Mouse (Mus musculus) neural tube, embryonic 15.5 days (tissue): ENCODE measurements around the gene Cdk5rap1. TPM values are rescaled to one million over a fixed set of nuclear protein-coding genes. Genes with fewer than 3 reads are reported as not detected.
A peak's percentile ranks its signal among the peaks of the same experiment; 100 is the strongest.
"Not testable (repeated sequence)": the region's sequence is repeated elsewhere in the genome, so short reads cannot be mapped to it uniquely, and the experiment has no call there.

Experiments used
- ATAC-seq: fragments of 200-750 bp; cut with Nextera tagmentation; 2 replicates; pipeline ENCODE4 v1.8.0; 2017; ENCODE audit warnings: mild to moderate bottlenecking, moderate TSS enrichment, moderate library complexity; ENCODE audit not compliant: low FRiP score
- H3K27ac ChIP-seq: fragments of 300-500 bp; sonication (generic); replicated peaks from 2 replicates; pipeline ENCODE4 v1.5.1; 2015; ENCODE audit warnings: mild to moderate bottlenecking, inconsistent platforms
- H3K27me3 ChIP-seq: fragments of 300-500 bp; sonication (generic); replicated peaks from 2 replicates; pipeline ENCODE4 v1.6.1; 2015; ENCODE audit warnings: inconsistent platforms
- H3K36me3 ChIP-seq: fragments of 300-500 bp; sonication (generic); 2 replicates; pipeline ENCODE4 v1.6.1; 2015; ENCODE audit warnings: inconsistent platforms
- H3K4me1 ChIP-seq: fragments of 300-500 bp; sonication (generic); 2 replicates; pipeline ENCODE4 v1.6.1; 2015; ENCODE audit warnings: inconsistent platforms
- H3K4me2 ChIP-seq: fragments of 300-500 bp; sonication (generic); 2 replicates; pipeline ENCODE4 v1.6.1; 2015; ENCODE audit warnings: inconsistent platforms, mild to moderate bottlenecking, moderate library complexity
- H3K4me3 ChIP-seq: fragments of 300-500 bp; sonication (generic); replicated peaks from 2 replicates; pipeline ENCODE4 v1.5.1; 2015; ENCODE audit warnings: mild to moderate bottlenecking, inconsistent platforms
- H3K9ac ChIP-seq: fragments of 300-500 bp; sonication (generic); replicated peaks from 2 replicates; pipeline ENCODE4 v1.6.1; 2015; ENCODE audit warnings: mild to moderate bottlenecking, inconsistent platforms
- H3K9me3 ChIP-seq: fragments of 300-500 bp; sonication (generic); replicated peaks from 2 replicates; pipeline ENCODE4 v1.6.1; 2016; ENCODE audit warnings: inconsistent platforms
- WGBS: fragments of 180-500 bp; shearing (Covaris S2); methylation state at CpG from one replicate; pipeline ENCODE4 v1.1.7; 2015; ENCODE audit warnings: mixed read lengths; 5-methylcytosine and 5-hydroxymethylcytosine counted together
- polyA plus RNA-seq: library from polyadenylated mRNA; unstranded; fragments of >200 nt; fragmentation: Nextera tagmentation; extraction: Ambion mirVana; gene quantifications from 2 replicates; pipeline ENCODE4 v1.2.1, GENCODE M21; 2015

Gene Cdk5rap1
- polyA plus RNA-seq, 1 experiment from 2014 or later: 13.7 TPM

DNA sequence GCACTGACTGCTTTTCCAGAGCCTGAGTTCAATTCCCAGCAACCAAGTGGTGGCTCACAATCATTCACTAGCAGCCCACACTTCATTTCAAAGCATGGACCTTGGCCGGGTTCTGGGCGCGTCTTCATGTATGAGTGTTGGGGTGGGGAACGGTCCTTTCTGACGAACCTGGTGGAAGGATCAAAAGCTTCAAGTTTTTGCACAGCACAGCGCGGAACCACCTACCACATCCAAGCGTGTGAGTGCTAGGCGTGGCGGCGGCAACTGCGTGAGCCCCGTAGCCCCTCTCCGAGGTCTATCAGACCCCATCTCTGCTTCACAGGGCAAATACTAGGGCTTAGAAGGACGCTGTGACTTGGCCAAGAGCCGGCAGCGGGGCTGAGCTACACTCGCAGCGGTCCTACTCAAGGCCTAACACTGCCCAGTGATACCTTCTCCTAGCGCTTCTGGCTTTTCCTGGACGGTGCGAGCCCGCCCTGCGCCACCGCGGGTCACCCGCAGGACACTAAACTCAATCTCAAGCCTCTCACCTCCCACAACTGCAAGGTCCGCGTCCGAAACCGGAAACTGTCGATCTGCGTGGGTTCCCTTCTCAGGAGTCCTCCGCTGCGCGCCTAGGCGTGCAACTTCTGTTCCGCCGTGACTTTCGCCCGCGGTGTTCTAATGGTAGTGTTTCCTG lies 520 bp downstream of the Cdk5rap1 start:
- Histone ChIP-seq H3K27ac (peak overlapping the region; percentile 90), H3K9me3 (no peaks in the 10 kb centered on the region), H3K4me2 (peak overlapping the region; percentile 75), H3K36me3 (peaks cover 17% of the 10 kb centered on the region; the same call in 1 of the 2 replicates), H3K27me3 (no peaks in the 10 kb centered on the region), H3K4me1 (peaks cover 10% of the 10 kb centered on the region), H3K4me3 (peak overlapping the region; percentile 92), H3K9ac (peak overlapping the region; percentile 80)
- peak; percentile 92 for ATAC-seq
- under 1% methylated on average over 42 of the region's 42 CpGs for WGBS

- Histone ChIP-seq H3K9ac (no peak overlapping the region), H3K4me3 (no peak overlapping the region), H3K27ac (no peak overlapping the region), H3K4me1 (peaks cover 4% of the 10 kb centered on the region; the same call in 1 of the 2 replicates), H3K9me3 (no peaks in the 10 kb centered on the region), H3K27me3 (no peaks in the 10 kb centered on the region), H3K36me3 (peaks cover 53% of the 10 kb centered on the region), H3K4me2 (no peak overlapping the region)
- no peak for ATAC-seq
- WGBS: 98% methylated on average over 1 of the region's 1 CpGs
Measured at GRCm38 (mm10) chr2:154367510-154367909, 5.3 kb downstream of the Cdk5rap1 start.

- peak overlapping the region; percentile 30 for H3K4me3 ChIP-seq
- not testable (repeated sequence) for H3K27ac ChIP-seq, H3K27me3 ChIP-seq, H3K9ac ChIP-seq, H3K9me3 ChIP-seq, H3K4me1 ChIP-seq
- WGBS: 79% methylated on average over 16 of the region's 19 CpGs
- H3K4me2 ChIP-seq: peak overlapping the region; percentile 40
- H3K36me3 ChIP-seq: peaks cover 22% of the 10 kb centered on the region
- 0 out of 2 replicates have a peak, but pooled peaks have one; percentile 17 for ATAC-seq
Measured at GRCm38 (mm10) chr2:154354000-154354425, 18.8 kb downstream of the Cdk5rap1 start.

DNA sequence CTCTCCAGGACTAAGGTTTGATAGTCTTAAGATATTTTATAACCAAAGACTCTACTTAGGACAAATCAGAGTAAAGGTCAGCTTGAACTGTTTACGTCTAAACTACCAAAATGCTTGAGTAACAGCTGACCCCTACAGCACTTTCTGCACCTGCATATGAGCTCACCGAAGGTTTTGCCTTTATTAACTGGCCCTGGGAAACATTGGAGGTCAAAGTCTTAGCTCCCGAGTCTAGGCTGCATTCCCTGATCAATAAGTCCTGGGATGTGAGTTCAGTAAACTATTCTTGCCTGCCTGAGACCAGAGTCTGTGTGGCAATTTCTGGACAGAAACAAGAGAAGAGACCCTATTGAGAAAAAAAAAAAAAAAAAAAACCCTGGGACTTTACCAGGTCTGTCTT lies 24.7 kb downstream of the Cdk5rap1 start:
- no peak for ATAC-seq
- Histone ChIP-seq H3K27me3 (no peaks in the 10 kb centered on the region), H3K4me3 (no peak overlapping the region), H3K4me2 (no peak overlapping the region), H3K9me3 (no peaks in the 10 kb centered on the region), H3K27ac (no peak overlapping the region), H3K36me3 (peaks cover 45% of the 10 kb centered on the region), H3K4me1 (no peaks in the 10 kb centered on the region), H3K9ac (no peak overlapping the region)
- 94% methylated on average over 3 of the region's 3 CpGs for WGBS

DNA sequence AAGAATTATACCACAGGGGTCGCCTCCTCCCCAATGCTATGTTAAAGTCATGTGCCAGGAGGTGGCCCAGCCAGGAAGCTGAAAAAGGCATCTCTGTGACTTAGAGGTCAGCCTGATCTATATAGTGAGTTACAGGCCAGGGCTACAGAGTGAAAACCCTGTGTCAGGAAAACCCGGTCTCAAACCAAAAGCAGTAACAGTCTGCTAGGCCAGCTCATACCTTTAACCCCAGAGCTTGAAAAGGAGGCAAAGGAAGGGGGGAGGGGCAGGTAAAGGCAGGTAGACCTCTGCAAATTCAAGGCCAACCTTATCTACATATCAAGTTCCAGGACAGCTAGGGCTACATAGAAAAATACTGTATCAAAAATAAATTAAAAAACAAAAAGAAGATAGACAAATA lies 33.5 kb downstream of the Cdk5rap1 start:
- H3K9ac ChIP-seq: no peak overlapping the region
- no peak for ATAC-seq
- H3K9me3 ChIP-seq: no peaks in the 10 kb centered on the region
- H3K27me3 ChIP-seq: no peaks in the 10 kb centered on the region
- H3K36me3 ChIP-seq: peaks cover 33% of the 10 kb centered on the region
- H3K4me3 ChIP-seq: no peak overlapping the region
- no peak overlapping the region for H3K27ac ChIP-seq
- WGBS: 73% methylated on average over 2 of the region's 2 CpGs
- H3K4me2 ChIP-seq: no peak overlapping the region
- H3K4me1 ChIP-seq: no peaks in the 10 kb centered on the region

DNA sequence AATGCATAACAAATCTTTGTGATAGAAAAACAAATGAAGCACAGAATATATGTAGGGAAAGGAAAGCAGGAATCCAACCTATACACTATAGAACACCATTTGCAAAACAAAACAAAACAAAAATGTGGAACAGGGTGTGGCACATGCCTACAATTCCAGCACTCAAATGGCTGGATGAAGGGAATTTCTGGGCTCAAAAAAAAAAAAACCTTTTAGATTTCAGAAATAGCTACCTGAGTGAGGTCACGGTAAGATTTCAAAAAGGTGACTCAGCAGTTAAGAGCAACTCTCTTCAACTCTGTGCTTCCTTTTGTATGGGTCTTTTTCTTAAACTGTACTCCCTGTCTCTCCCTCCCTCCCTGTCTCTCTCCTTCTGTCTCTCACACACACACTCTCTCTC lies 34.6 kb downstream of the Cdk5rap1 start:
- H3K9ac ChIP-seq: no peak overlapping the region
- no peak overlapping the region for H3K27ac ChIP-seq
- H3K4me1 ChIP-seq: no peaks in the 10 kb centered on the region
- no peaks in the 10 kb centered on the region for H3K27me3 ChIP-seq
- H3K4me2 ChIP-seq: no peak overlapping the region
- WGBS: 95% methylated on average over 1 of the region's 1 CpGs
- ATAC-seq: no peak
- H3K36me3 ChIP-seq: peaks cover 33% of the 10 kb centered on the region
- H3K4me3 ChIP-seq: no peak overlapping the region
- no peaks in the 10 kb centered on the region for H3K9me3 ChIP-seq

GRCm38 (mm10) chr2:154335572-154335971 lies 37.2 kb downstream of the Cdk5rap1 start:
- Histone ChIP-seq H3K9me3 (no peaks in the 10 kb centered on the region), H3K36me3 (peaks cover 11% of the 10 kb centered on the region), H3K4me2 (no peak overlapping the region), H3K9ac (no peak overlapping the region), H3K27ac (no peak overlapping the region), H3K4me3 (no peak overlapping the region), H3K4me1 (no peaks in the 10 kb centered on the region), H3K27me3 (no peaks in the 10 kb centered on the region)
- WGBS: 92% methylated on average over 4 of the region's 4 CpGs
- ATAC-seq: no peak

DNA sequence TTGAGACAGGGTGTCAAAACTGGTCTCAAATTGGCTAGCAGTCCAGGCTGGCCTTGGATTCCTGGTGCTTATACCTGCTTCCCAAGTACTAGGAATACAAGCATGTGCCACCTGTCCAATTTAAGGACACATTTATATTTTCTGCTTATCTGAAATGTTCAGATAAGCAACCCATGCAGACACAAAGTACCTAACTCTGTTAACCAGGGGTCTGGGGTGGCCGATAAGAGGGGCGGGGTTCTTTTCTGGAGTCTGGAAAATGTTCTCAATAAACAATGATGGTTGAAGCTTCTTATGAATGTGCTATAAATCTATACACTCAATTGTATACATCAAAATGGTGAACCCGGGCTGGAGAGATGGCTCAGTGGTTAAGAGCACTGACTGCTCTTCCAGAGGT lies 46.0 kb downstream of the Cdk5rap1 start:
- Histone ChIP-seq H3K27ac (no peak overlapping the region), H3K9me3 (no peaks in the 10 kb centered on the region), H3K4me3 (no peak overlapping the region), H3K36me3 (no peaks in the 10 kb centered on the region), H3K4me1 (no peaks in the 10 kb centered on the region), H3K9ac (no peak overlapping the region), H3K27me3 (no peaks in the 10 kb centered on the region), H3K4me2 (no peak overlapping the region)
- no peak for ATAC-seq
- WGBS: 90% methylated on average over 3 of the region's 3 CpGs

- H3K4me3 ChIP-seq, H3K36me3 ChIP-seq, H3K4me2 ChIP-seq, H3K4me1 ChIP-seq, H3K27ac ChIP-seq, H3K9ac ChIP-seq, H3K27me3 ChIP-seq, H3K9me3 ChIP-seq, ATAC-seq: not testable (repeated sequence)
- 83% methylated on average over 5 of the region's 5 CpGs for WGBS
Measured at GRCm38 (mm10) chr2:154313771-154314170, 59.0 kb downstream of the Cdk5rap1 start.

- not testable (repeated sequence) for H3K4me2 ChIP-seq, H3K9ac ChIP-seq, H3K27ac ChIP-seq, H3K36me3 ChIP-seq, H3K9me3 ChIP-seq, H3K27me3 ChIP-seq, ATAC-seq, H3K4me3 ChIP-seq, H3K4me1 ChIP-seq
- whole genome bisulfite sequencing: 88% methylated on average over 4 of the region's 4 CpGs
Measured at GRCm38 (mm10) chr2:154306927-154307326, 65.9 kb downstream of the Cdk5rap1 start, which contains the start of gene Bpifb9b. Gene Bpifb9b (plus strand): TSS chr2:154307227.

DNA sequence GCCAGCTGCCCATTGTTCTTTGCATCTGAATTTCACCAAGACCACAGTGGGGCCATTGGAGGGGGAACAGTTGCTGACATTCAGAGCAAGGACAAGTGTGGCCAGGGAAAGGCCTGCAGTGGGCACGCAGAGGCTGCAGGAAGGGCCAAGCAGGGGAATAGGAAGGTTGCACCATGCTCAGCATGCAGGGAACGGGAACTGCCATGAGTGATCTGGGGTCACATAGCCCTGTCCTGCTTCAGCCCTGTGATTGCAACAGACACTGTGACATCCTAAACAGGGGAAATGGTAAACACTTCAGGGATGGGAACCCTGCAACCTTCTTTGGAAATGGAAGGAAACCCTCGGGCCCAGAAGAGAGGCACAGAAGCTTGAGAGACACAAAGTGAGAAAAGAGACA lies 68.2 kb downstream of the Cdk5rap1 start:
- not testable (repeated sequence) for H3K4me3 ChIP-seq, H3K9ac ChIP-seq, H3K9me3 ChIP-seq, H3K36me3 ChIP-seq, H3K27me3 ChIP-seq, H3K4me2 ChIP-seq, ATAC-seq, H3K4me1 ChIP-seq, H3K27ac ChIP-seq
- WGBS: 94% methylated on average over 1 of the region's 3 CpGs

GRCm38 (mm10) chr2:154301763-154302162 lies 71.0 kb downstream of the Cdk5rap1 start:
- H3K4me3 ChIP-seq: no peak overlapping the region
- no peaks in the 10 kb centered on the region for H3K4me1 ChIP-seq
- H3K4me2 ChIP-seq: no peak overlapping the region
- no peak overlapping the region for H3K9ac ChIP-seq
- 93% methylated on average over 3 of the region's 3 CpGs for WGBS
- H3K36me3 ChIP-seq: no peaks in the 10 kb centered on the region
- H3K27me3 ChIP-seq: no peaks in the 10 kb centered on the region
- no peaks in the 10 kb centered on the region for H3K9me3 ChIP-seq
- ATAC-seq: no peak
- no peak overlapping the region for H3K27ac ChIP-seq
